Mouse (Mus musculus) frontal cortex, postnatal 10 days (tissue): ENCODE measurements around the gene Cd207.
"Not testable (repeated sequence)": the region's sequence is repeated elsewhere in the genome, so short reads cannot be mapped to it uniquely, and the experiment has no call there.

ENCODE experiments used
- DNase-seq, 2 experiments: peaks; one replicate each; pipeline ENCODE4 v3.0.0; 2022; ENCODE audit warnings: low spot score in 2 of 2, mixed read lengths in 1 of 2

Cd207 gene

DNA sequence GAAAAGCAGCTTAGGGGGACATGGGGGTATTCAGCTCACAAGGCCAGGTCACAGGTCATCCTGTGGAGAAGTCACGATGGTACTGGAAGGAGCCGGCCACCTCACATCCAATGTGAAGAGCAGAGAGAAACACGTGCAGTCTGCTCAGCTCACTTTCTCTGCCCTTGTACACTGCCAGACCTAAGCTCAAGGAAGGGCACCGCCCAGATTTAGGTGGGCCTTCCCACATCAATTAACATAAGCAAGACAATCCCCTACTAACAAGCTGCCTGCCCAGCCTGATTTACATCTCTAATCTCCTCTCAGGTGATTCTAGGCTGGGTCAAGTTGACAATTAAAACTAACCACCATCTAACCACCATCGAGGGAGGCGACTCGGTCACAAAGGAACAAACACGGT, 20.3 kb upstream of the Cd207 start:
- no peak for DNase-seq

DNA sequence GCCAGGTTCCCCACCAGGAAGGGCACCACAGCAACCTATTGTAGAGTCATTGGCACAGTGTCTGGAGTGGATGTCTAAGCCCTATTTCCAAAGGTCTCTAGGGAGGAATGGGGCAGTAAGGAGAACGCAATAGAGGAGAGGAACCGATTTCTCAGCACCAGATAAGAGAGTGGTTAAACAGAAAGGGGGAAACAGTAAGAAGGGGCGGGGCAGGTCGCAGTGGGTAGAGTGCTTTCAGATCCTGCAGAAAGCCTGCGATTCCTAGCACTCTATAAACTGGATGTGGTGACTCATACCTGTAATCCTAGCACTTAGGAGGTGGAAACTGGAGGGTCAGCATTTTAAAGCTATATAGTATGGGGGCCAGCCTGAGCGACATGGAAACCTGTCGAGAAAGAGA, 19.0 kb upstream of the Cd207 start:
- DNase-seq, result no peak

DNA sequence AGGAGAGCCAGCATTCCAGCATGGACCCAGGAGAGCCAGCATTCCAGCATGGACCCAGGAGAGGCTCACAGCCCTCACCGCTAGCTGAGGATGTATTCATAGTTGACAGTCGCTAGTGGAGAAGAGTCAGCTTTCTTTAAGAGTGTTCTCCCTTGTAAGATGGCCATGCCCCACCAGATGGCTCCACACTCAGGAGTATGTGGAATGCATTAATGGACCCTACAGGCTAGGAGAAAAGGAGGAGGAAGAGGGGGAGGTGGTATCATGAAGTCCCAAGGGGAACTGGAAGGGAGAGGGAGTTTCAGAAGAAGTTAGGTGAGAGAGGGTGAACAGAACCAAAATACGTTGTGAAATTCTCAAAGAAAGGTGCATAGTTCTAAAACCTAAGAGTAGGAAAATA, 18.1 kb upstream of the Cd207 start:
- no peak for DNase-seq

DNA sequence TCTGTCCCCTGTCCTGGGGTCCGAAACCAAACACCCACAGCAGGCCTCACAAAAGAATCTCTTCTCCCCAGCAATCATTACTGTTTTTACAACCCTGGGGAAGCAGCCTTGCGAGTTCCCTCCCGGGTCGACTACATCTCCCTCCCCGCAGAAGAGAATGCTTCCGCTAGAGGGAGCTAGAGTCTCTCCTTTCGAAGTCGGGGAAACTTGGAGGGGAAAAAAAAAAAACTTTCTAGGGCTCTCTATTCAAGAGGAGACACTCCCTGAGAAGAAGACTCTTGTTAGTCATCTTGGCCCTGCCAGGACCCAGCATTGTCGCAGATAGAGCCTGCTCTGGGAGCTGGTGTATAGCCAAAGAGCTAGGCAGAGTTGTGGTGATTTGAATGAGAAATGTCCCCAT, 16.2 kb upstream of the Cd207 start:
- no peak for DNase-seq

DNA sequence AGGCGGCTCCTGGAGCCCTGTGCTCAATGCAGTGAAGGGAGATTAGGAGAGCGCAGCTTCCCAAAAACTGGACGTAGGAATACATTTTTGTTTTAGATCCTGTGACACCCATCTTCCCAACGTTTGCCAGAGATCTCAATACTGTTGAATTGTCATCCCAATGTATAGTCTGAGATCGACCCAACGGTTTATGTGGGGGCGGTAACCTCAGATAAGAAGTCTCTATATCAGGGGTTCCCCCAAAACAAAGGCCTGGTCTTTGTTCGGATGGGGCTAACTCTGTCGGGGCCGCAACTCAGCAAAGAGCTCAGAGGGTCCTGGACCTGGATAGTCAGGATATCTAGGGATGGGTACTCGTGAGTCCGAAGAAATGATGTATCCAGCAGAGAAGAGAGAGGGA, 15.3 kb upstream of the Cd207 start:
- DNase-seq, result no peak

DNA sequence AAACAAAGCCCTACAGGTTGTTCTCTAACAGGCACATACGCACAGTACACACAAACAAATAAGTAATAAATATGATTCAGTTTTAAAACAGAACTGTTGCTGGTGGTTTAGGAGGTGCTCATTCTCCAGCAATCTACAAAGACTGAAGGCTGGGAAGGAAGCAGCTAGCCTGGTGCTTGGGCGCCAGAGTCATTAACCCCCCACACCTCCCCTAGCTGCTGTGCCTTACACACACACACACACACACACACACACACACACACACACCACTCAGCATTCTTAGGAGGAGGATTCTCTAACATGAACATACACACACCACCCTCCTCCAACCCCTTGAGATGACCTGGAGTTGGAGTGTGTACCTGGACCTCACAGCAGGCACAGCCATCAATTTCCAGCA, 13.3 kb upstream of the Cd207 start:
- no peak for DNase-seq

DNA sequence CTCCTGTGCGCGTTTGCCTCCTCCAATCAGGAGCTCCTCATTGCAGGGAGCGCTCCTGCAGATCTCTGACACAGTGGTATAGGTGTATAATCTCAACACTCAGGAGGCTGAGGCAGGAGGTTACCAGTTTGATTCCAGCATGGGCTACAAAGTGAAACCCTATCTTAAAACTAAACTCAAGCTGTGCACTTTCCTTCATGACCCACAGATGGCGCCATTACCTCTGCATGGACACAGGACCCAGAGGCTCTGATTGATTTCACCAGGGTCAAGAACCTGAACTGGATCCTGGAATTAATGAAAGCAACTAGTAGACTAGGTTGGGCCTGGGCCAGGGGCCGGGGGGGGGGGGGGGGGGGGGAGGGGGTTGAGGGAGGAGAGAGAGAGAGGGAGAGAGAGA, 12.6 kb upstream of the Cd207 start:
- DNase-seq, result no peak

DNA sequence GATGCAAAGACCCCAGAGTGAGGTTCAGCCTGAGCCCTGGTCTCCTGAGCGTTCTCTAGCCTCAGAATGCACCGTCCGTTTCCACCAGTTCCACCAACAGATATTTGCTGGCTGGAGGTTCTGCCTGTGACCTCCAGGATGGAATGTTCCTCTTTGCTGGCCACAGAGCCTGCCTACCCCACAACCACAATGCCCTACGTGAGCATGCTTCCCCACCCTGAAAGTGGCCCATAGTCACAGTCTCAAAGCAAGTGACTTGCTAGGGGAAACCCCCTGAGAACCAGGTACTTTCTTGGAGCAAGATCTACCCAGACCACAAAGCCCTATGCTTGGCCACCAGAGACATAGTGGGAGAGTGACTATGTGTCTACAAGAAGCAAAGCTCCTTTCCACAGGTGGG, 11.7 kb upstream of the Cd207 start:
- DNase-seq, result no peak

DNA sequence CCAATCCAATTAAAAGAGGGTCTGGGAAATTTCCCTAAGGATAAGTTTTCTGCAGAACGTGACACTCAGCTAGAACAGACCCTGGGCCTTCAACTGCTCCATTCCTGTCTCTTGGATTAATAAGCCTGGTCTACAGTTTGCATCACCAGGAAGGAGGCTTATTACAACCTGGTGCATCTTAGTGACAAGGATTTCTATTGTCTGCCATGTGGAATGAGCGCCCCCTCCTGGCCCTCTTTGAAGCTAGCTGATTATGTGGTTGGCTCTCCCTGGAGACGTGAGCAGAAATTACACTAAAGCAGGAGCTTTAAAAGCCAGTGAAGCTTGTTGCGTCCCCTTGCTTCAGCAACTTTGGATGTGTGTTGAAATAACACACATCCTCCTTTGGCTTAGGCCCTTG, 4.3 kb downstream of the Cd207 start:
- peak; percentile 35 to 65 for DNase-seq

DNA sequence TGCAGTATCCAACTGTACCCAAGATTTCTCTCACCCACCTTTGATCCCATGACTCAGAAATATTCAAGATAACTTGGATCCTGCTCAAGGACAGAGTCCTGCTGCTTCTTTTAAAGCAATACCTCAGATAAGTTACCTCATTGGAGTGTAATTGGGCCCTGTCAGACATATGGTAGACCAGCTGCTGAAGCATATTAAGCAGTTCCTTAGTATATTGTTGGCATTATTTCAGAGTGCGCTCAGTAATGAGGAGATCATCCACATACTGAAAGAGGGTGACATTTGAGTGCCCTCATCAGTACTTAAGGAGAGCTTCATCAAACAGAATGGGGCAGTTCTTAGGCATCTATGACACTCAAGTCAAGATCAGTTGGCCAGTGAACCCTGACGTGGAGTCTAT, 12.6 kb downstream of the Cd207 start:
- no peak for DNase-seq

DNA sequence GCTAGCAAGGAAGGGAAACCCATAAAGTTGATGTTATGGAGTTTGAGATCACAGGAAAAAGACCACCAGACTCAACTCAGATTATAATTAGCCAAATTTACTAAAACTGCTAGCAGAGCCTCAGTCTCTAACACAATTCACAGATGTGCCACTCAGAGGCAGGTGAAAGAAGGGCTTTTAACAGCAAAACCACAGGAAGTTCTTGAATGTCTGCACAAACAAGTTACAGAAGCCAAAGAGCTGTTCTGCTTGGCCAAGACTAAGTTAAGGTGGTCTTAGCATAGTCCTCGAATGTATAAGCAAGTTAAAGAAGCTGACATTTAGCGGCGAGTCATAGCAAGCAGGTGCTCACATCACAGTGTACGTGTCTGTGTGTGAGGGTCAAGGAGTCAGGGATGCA, 16.8 kb downstream of the Cd207 start:
- DNase-seq, result no peak

DNA sequence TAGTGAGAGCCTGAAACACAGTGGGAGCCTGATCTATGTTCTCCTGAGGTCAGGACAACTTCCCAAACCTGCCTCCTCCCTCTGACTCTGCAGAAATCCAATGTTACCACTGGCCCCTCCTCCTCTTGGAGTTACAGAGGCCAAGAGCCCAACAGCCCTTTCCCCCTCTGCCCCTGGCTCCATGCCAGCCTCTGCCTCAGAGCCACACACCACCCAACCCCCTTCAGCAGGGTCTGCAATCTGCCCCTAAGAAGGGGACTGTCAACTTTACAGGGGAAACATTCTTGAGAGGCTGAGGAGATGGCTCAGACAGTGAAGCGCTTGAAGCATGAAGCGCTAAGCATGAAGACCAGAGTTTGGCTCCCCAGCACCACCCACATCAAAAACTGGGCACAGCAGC, 21.6 kb downstream of the Cd207 start, which contains the start of gene Clec4f:
Gene Clec4f (minus strand): TSS at position 101 of the 400 bp plus-strand sequence.
- no peak for DNase-seq

DNA sequence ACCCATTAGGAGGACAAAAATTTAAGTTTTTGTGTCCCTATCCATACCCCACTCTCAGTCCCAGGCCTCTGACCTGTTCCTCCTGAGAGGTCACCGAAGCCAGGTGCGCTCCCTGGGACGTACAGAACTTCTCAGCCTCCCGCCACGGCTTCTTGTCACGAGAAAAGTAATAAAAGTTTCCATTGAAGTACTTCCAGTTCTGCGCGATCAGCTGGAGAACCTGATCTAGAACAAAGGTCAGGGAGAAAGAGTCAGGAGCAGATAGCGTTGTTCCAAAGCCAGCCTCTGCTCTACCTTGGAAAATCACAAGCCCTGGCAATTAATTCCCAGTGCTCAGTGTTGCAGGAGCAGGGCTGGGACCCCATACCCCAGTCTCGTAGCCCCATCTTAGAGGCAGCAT, 30.9 kb downstream of the Cd207 start:
- no peak for DNase-seq

DNA sequence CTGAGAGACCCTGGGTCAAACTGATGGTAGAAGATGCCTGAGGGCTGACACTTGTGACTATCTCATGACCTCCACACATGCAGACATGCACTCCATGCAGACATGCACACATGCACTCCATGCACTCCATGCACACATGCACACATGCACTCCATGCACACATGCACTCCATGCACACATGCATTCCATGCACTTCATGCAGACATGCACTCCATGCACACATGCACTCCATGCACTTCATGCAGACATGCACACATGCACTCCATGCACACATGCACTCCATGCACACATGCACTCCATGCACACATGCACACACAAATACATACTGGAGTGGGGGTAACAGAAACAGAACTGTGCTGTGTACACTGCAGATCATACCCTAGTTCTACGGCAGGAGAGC, 42.3 kb downstream of the Cd207 start:
- no peak for DNase-seq

DNA sequence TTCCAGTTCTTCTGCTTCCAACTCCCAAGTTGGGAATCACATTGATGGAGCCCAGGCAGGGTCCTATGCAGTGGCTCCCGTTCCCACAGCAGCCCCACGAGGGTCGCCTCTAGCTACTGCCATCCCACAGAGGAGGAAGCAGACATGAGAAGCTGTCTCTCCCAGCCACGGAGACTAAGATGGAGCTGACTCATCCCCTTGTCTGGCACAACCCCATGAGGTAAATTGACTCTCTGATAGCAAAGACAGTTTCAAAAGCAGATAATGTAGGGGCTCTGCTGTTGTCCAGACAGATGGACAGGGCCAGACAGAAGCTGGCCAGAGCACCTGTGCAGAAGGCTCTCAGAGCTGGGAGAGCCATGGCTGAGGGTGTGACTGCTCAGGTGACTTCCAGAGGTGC, 43.0 kb downstream of the Cd207 start:
- DNase-seq, result not testable (repeated sequence)

DNA sequence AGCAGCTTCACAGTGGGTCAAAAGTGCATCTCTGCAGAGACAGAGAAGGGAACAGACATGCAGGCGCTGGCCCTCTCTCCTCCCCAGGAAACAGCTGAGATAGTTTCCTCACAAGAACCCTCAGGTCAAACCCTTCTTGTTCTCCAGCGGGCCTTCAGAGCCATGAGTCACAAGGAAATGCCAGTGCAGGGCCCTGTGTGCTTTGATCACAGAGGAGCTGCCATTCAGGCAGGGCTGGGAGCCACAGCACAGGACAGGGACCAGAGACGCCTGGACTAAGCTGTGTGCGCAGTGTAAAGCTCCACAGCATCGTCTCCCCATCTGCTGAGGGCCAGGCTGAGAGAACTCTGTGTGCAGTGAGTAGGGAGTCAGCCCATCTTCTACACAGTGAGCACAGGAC, 43.6 kb downstream of the Cd207 start:
- not testable (repeated sequence) for DNase-seq

DNA sequence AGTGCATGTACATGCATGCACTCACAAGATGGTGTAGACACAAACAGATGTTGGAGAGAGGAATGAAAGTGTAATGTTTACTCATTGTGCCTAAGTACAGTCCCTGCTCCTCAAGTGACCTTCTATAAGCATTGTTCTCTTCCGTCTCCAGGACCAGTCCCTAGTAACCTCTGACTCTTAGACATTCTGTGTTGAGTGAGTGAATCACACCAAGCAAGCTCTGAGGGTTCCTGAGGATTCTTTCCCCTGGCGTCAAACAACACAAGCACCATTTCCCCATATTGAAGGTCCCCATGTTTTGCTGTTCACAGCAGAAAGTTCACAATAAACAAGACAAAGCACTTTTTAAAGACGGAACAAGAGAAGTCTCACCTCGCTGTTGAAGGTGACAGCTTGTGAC, 45.8 kb downstream of the Cd207 start:
- DNase-seq, result no peak

DNA sequence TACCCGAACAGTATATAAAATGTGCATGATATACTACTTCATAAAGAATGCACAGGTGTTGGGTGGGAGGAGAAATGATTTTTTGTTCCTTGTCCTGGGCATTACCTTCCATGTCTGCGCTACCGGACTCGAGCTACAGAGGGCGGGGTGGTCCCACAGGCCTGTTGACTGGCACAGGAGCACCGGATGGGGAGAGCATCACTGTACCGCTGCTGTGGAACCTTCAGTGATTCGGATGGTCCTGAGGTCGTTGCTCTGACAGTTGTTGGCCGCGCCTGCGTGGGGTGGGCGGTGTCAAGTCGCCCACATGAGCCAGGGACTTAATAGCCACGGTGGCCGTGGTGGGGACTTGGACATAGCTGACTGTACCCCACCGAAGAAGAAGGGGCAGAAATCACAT, 50.9 kb downstream of the Cd207 start:
- no peak for DNase-seq
